Mouse (Mus musculus): ENCODE measurements at regions not wholly inside any gene's neighbourhood (a gene's known extent, or its start where the extent isn't known, plus 50 kb on each side); places are given as distances from the start of the nearest gene placed in this dataset.
A peak's percentile ranks its signal among the peaks of the same experiment; 100 is the strongest.

GRCm38 (mm10) chr12:54463806-54464205, 192.6 kb downstream of the Sptssa start:
- no peak for DNase-seq (ENCODE audit: extremely low spot score in 1 of 2, low spot score in 2 of 2)
- intact Hi-C loops (cut with DNase I) = no loop called here

- intact Hi-C loops (cut with DNase I) = no loop called here
- DNase-seq (ENCODE audit: extremely low spot score in 1 of 2, low spot score in 2 of 2) = no peak
Observed at GRCm38 (mm10) chr12:54461411-54461810, 195.0 kb downstream of the Sptssa start.

DNA sequence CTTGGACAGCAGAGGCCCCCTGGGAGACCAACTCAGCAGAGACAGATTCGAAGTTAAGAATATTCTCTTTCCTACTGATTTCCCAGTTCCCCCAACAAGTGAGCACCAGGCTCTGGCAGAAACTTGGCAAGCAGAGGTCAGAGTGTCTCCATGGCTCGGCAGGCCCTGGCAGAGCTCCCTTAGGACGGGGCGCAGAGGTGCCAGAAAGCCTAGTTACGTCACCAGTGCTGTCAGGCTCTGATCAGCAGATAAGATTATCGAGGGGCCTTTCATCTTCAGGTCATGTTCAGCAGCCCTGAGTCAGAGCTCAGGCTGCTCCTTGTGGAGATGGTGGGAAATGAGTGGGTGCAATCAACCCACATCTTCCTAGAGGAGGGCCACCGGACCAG, 196.2 kb downstream of the Sptssa start:
- no peak for DNase-seq (ENCODE audit: extremely low spot score in 1 of 2, low spot score in 2 of 2)
- intact Hi-C loops (cut with DNase I) = no loop called here

GRCm38 (mm10) chr12:54459462-54460134, 196.8 kb downstream of the Sptssa start:
- intact Hi-C loops (cut with DNase I) = no loop called here
- DNase-seq (ENCODE audit: extremely low spot score in 1 of 2, low spot score in 2 of 2) = no peak

GRCm38 (mm10) chr12:54456731-54457130, 199.6 kb downstream of the Sptssa start:
- intact Hi-C loops (cut with DNase I) = no loop called here
- no peak for DNase-seq (ENCODE audit: extremely low spot score in 1 of 2, low spot score in 2 of 2)

DNA sequence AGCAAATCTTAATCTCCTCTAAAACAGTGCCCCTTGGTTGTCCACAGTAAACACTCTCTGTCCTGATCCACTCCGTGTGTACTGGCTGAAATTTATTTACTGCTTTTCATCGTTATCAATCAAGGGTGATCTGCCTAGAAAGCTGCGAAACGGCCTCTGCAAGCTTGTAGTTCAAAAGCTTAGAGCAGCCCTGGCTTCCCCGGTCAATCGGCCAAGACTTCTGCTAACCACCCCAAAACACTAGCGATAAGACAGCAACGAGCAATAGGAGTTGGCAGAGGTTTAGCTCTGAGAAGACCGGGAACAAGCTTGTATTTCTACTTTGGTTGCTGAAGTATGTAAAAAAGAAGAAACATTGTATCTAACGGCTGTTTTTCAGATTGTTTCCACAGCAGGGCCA, 201.8 kb downstream of the Sptssa start:
- DNase-seq (ENCODE audit: extremely low spot score in 1 of 2, low spot score in 2 of 2) = no peak
- intact Hi-C loops (cut with DNase I) = no loop called here

- intact Hi-C loops (cut with DNase I) = no loop called here
- no peak for DNase-seq (ENCODE audit: extremely low spot score in 1 of 2, low spot score in 2 of 2)
Observed at GRCm38 (mm10) chr12:54453343-54453742, 203.0 kb downstream of the Sptssa start.

- intact Hi-C loops (cut with DNase I) = no loop called here
- no peak for DNase-seq (ENCODE audit: extremely low spot score in 1 of 2, low spot score in 2 of 2)
Observed at GRCm38 (mm10) chr12:54450369-54450768, 206.0 kb downstream of the Sptssa start.

- no peak for DNase-seq (ENCODE audit: extremely low spot score in 1 of 2, low spot score in 2 of 2)
- intact Hi-C loops (cut with DNase I) = no loop called here
Observed at GRCm38 (mm10) chr12:54448221-54448620, 208.2 kb downstream of the Sptssa start.

GRCm38 (mm10) chr12:54447354-54447753, 209.0 kb downstream of the Sptssa start:
- no peak for DNase-seq (ENCODE audit: extremely low spot score in 1 of 2, low spot score in 2 of 2)
- intact Hi-C loops (cut with DNase I) = no loop called here

GRCm38 (mm10) chr12:54446356-54446755, 210.0 kb downstream of the Sptssa start:
- no peak for DNase-seq (ENCODE audit: extremely low spot score in 1 of 2, low spot score in 2 of 2)
- intact Hi-C loops (cut with DNase I) = no loop called here

GRCm38 (mm10) chr12:54444416-54444815, 212.0 kb downstream of the Sptssa start:
- intact Hi-C loops (cut with DNase I) = no loop called here
- no peak for DNase-seq (ENCODE audit: extremely low spot score in 1 of 2, low spot score in 2 of 2)

DNA sequence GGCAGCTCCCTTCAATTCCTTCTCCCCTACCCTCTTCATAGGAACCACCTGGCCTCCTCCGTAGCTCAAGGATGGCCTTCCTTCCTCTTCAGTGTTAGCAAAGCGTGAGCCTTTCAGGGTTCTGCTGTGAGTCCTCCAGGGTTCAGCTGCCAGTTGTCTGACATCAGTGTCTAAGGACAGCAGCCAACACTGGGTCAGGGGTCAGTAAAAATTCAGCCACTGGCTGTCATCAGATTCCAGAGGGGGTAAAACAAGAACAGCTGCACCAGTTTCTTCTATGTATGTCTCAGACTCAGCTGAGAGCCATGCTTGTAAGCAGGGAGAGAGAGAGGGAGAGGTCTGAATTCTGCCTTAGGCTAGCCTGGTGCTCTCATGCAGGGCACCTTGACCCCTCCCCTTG, 213.1 kb downstream of the Sptssa start:
- intact Hi-C loops (cut with DNase I) = no loop called here

DNA sequence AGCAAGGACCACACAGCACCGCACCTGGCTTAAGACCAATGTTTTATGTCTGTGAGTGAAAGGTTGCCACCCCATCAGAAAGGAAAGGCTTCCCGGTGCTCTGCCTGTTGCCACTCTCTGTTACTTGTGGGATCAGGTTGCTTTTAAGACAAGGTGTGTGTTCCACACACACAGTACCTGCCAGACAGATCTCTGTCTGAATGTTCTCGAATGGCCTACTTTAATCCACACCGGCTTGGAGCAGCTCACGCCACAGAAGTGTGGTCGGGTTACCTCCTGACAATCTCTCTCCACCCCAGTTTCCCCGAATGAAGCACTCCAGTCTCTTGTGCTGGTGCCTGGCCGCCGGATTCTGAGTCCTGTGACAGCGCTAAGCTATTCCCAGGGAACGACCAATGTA, 214.0 kb downstream of the Sptssa start:
- DNase-seq (ENCODE audit: extremely low spot score in 1 of 2, low spot score in 2 of 2) = no peak
- intact Hi-C loops (cut with DNase I) = no loop called here

More for the DNA sequence above, 213.1 kb downstream of the Sptssa start:
- peak in 1 of 2 experiments; percentile 30 for DNase-seq (ENCODE audit: extremely low spot score in 1 of 2, low spot score in 2 of 2)

- DNase-seq (ENCODE audit: extremely low spot score in 1 of 2, low spot score in 2 of 2) = no peak
- intact Hi-C loops (cut with DNase I) = no loop called here
Observed at GRCm38 (mm10) chr12:54440851-54441593, 215.4 kb downstream of the Sptssa start.

GRCm38 (mm10) chr12:54438793-54439192, 217.6 kb downstream of the Sptssa start:
- intact Hi-C loops (cut with DNase I) = no loop called here
- no peak for DNase-seq (ENCODE audit: extremely low spot score in 1 of 2, low spot score in 2 of 2)

GRCm38 (mm10) chr12:54425236-54425635, 221.6 kb upstream of the Egln3 start:
- intact Hi-C loops (cut with DNase I) = no loop called here
- no peak for DNase-seq (ENCODE audit: extremely low spot score in 1 of 2, low spot score in 2 of 2)

- no peak for DNase-seq (ENCODE audit: extremely low spot score in 1 of 2, low spot score in 2 of 2)
- intact Hi-C loops (cut with DNase I) = no loop called here
Observed at GRCm38 (mm10) chr12:54414829-54415228, 211.2 kb upstream of the Egln3 start.

DNA sequence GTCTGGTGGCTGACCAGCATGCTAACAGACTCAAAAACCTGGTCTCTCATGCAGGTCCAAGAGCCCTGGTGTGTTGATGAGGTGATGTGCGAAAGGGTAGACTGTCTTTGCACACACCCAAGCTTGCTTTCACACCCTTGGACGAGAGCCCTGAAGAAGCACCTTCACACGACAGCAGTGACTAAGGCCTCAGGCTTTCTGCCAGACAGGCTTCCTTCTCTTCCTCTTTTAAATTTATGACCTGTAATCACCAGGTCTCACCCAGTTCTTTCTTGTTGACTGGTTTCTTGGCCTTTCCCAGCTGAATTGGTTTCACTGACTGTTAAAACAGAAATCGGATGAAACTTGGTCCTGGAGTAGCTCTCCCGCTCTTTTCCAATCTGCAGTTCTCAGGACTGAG, 210.5 kb upstream of the Egln3 start:
- DNase-seq (ENCODE audit: extremely low spot score in 1 of 2, low spot score in 2 of 2) = no peak
- intact Hi-C loops (cut with DNase I) = no loop called here

DNA sequence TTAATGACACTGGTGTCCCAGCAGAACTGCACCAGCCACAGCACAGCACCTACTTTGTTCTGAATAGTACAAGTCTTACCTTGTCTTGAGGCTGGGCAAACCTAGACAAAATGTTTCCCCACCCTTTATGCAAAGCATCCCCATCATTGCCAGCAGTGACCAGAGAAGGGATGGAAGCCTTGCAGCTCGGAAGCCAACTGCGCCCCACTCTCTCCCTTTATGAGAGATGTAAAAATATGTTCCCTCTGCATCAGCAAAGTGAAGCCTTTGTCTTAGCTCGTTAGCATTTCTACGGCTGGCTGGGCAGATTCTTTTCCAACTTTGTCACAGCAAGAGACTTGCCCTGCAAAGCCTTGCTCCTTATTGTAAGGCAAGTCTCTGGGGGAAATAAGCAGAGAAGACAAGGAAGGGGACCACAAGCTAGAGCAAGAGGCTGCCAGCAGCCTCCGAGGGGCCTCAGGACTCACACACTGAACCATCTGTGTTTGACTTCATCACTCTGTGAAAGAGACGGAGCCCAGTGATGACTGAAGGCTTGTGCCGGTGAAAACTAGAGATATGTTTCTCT, 206.5 kb upstream of the Egln3 start:
- intact Hi-C loops (cut with DNase I) = no loop called here
- no peak for DNase-seq (ENCODE audit: extremely low spot score in 1 of 2, low spot score in 2 of 2)
